Mouse (Mus musculus) fibroblast of lung, adult 2 months (primary cell): ENCODE results near the gene Gstz1.
A peak's percentile ranks its signal among the peaks of the same experiment; 100 is the strongest.

Experiments
- DNase-seq: peaks from one replicate; pipeline ENCODE4 v3.0.0-alpha.2; 2011; ENCODE audit warnings: low read depth

Gstz1 gene

GRCm38 (mm10) chr12:87146966-87147365 lies at the start of gene Gstz1:
TSS of gene Gstz1 (plus strand) at chr12:87147165.
- DNase-seq: peak; percentile 77

GRCm38 (mm10) chr12:87100331-87100730 lies 46.6 kb upstream of the Gstz1 start:
- no peak for DNase-seq

- no peak for DNase-seq
Measured at GRCm38 (mm10) chr12:87102165-87102631, 44.8 kb upstream of the Gstz1 start, which contains the start of gene Ngb. TSS of gene Ngb (minus strand) at chr12:87102539.

- no peak for DNase-seq
Measured at GRCm38 (mm10) chr12:87103471-87103870, 43.5 kb upstream of the Gstz1 start.

GRCm38 (mm10) chr12:87104796-87105195 lies 42.2 kb upstream of the Gstz1 start:
- peak; percentile 32 for DNase-seq

- no peak for DNase-seq
Measured at GRCm38 (mm10) chr12:87107357-87107977, 39.5 kb upstream of the Gstz1 start.

- DNase-seq: no peak
Measured at GRCm38 (mm10) chr12:87121918-87122589, 24.9 kb upstream of the Gstz1 start.

GRCm38 (mm10) chr12:87127256-87127655 lies 19.7 kb upstream of the Gstz1 start:
- no peak for DNase-seq

- DNase-seq: no peak
Measured at GRCm38 (mm10) chr12:87130224-87130623, 16.7 kb upstream of the Gstz1 start.

GRCm38 (mm10) chr12:87131181-87131580 lies 15.8 kb upstream of the Gstz1 start:
- no peak for DNase-seq

GRCm38 (mm10) chr12:87131619-87132018 lies 15.3 kb upstream of the Gstz1 start:
- peak; percentile 10 for DNase-seq

GRCm38 (mm10) chr12:87132210-87132609 lies 14.8 kb upstream of the Gstz1 start:
- no peak for DNase-seq

- no peak for DNase-seq
Measured at GRCm38 (mm10) chr12:87132784-87133183, 14.2 kb upstream of the Gstz1 start.

- DNase-seq: no peak
Measured at GRCm38 (mm10) chr12:87137439-87138341, 9.3 kb upstream of the Gstz1 start.

GRCm38 (mm10) chr12:87138342-87138701 lies 8.6 kb upstream of the Gstz1 start:
- no peak for DNase-seq

- no peak for DNase-seq
Measured at GRCm38 (mm10) chr12:87138768-87139167, 8.2 kb upstream of the Gstz1 start.

GRCm38 (mm10) chr12:87142156-87142555 lies 4.8 kb upstream of the Gstz1 start:
- no peak for DNase-seq

- DNase-seq: peak; percentile 94
Measured at GRCm38 (mm10) chr12:87147395-87148089, 577 bp downstream of the Gstz1 start, which contains the start of gene Pomt2. TSS of gene Pomt2 (minus strand) at chr12:87147968.

GRCm38 (mm10) chr12:87148136-87148535 lies 1.2 kb downstream of the Gstz1 start:
- DNase-seq: no peak

GRCm38 (mm10) chr12:87149471-87149870 lies 2.5 kb downstream of the Gstz1 start:
- DNase-seq: no peak

GRCm38 (mm10) chr12:87154448-87154847 lies 7.5 kb downstream of the Gstz1 start:
- DNase-seq: peak; percentile 59

GRCm38 (mm10) chr12:87157361-87157760 lies 10.4 kb downstream of the Gstz1 start:
- DNase-seq: no peak
